Mouse (Mus musculus) stomach, embryonic 15.5 days (tissue): ENCODE results near the gene Rbfox1. TPM values are rescaled to one million over a fixed set of nuclear protein-coding genes. Genes with fewer than 3 reads are reported as not detected.

ENCODE experiments used
- ATAC-seq: fragments of 200-750 bp; cut with Nextera tagmentation; 2 replicates; pipeline ENCODE4 v1.8.0; 2017; ENCODE audit warnings: low read depth, moderate number of reproducible peaks, moderate TSS enrichment; ENCODE audit not compliant: insufficient read depth, low FRiP score
- H3K27ac ChIP-seq: fragments of 300-500 bp; sonication (generic); 2 replicates; pipeline ENCODE4 v1.5.1; 2015; ENCODE audit warnings: mild to moderate bottlenecking, inconsistent platforms
- H3K27me3 ChIP-seq: fragments of 300-500 bp; sonication (generic); replicated peaks from 2 replicates; pipeline ENCODE4 v1.6.1; 2015; ENCODE audit warnings: inconsistent platforms
- H3K36me3 ChIP-seq: fragments of 300-500 bp; sonication (generic); 2 replicates; pipeline ENCODE4 v1.6.1; 2015; ENCODE audit warnings: inconsistent platforms
- H3K4me1 ChIP-seq: fragments of 300-500 bp; sonication (generic); 2 replicates; pipeline ENCODE4 v1.6.1; 2015; ENCODE audit warnings: inconsistent platforms
- H3K4me2 ChIP-seq: fragments of 300-500 bp; sonication (generic); 2 replicates; pipeline ENCODE4 v1.6.1; 2015; ENCODE audit warnings: mild to moderate bottlenecking, inconsistent platforms
- H3K4me3 ChIP-seq: fragments of 300-500 bp; sonication (generic); replicated peaks from 2 replicates; pipeline ENCODE4 v1.5.1; 2015; ENCODE audit warnings: inconsistent platforms
- H3K9ac ChIP-seq: fragments of 300-500 bp; sonication (generic); 2 replicates; pipeline ENCODE4 v1.6.1; 2015; ENCODE audit warnings: inconsistent platforms
- H3K9me3 ChIP-seq: fragments of 300-500 bp; sonication (generic); 2 replicates; pipeline ENCODE4 v1.6.1; 2016; ENCODE audit warnings: inconsistent platforms
- WGBS: fragments of 180-500 bp; shearing (Covaris S2); methylation state at CpG from one replicate; pipeline ENCODE4 v1.1.7; 2015; 5-methylcytosine and 5-hydroxymethylcytosine counted together
- polyA plus RNA-seq: library from polyadenylated mRNA; unstranded; fragments of >200 nt; fragmentation: Nextera tagmentation; extraction: Ambion mirVana; gene quantifications from 2 replicates; pipeline ENCODE4 v1.2.1, GENCODE M21; 2015

Gene Rbfox1
- polyA plus RNA-seq, 1 experiment from 2014 or later, result 3.5 TPM

GRCm38 (mm10) chr16:6100421-6100877 is 215.3 kb downstream of the Rbfox1 start:
- Histone ChIP-seq H3K4me1 (no peaks in the 10 kb centered on the region), H3K36me3 (no peaks in the 10 kb centered on the region), H3K9ac (no peak overlapping the region), H3K4me3 (no peak overlapping the region), H3K4me2 (no peak overlapping the region), H3K9me3 (no peaks in the 10 kb centered on the region), H3K27ac (no peak overlapping the region), H3K27me3 (no peaks in the 10 kb centered on the region)
- WGBS, result 72% methylated on average over 5 of the region's 5 CpGs
- ATAC-seq, result no peak

GRCm38 (mm10) chr16:6103713-6104112 is 218.6 kb downstream of the Rbfox1 start:
- H3K9ac ChIP-seq, result no peak overlapping the region
- 75% methylated on average over 2 of the region's 2 CpGs for WGBS
- no peaks in the 10 kb centered on the region for H3K27me3 ChIP-seq
- no peak for ATAC-seq
- H3K36me3 ChIP-seq, result no peaks in the 10 kb centered on the region
- H3K4me2 ChIP-seq, result no peak overlapping the region
- H3K4me1 ChIP-seq, result no peaks in the 10 kb centered on the region
- no peak overlapping the region for H3K27ac ChIP-seq
- H3K4me3 ChIP-seq, result no peak overlapping the region
- H3K9me3 ChIP-seq, result no peaks in the 10 kb centered on the region

- no peak overlapping the region for H3K27ac ChIP-seq
- ATAC-seq, result no peak
- no peaks in the 10 kb centered on the region for H3K36me3 ChIP-seq
- H3K4me3 ChIP-seq, result no peak overlapping the region
- no peak overlapping the region for H3K9ac ChIP-seq
- WGBS, result 94% methylated on average over 3 of the region's 3 CpGs
- no peaks in the 10 kb centered on the region for H3K27me3 ChIP-seq
- H3K4me1 ChIP-seq, result no peaks in the 10 kb centered on the region
- H3K9me3 ChIP-seq, result no peaks in the 10 kb centered on the region
- H3K4me2 ChIP-seq, result no peak overlapping the region
Measured at GRCm38 (mm10) chr16:6110121-6110520, 225.0 kb downstream of the Rbfox1 start.

GRCm38 (mm10) chr16:6113836-6114475 is 228.8 kb downstream of the Rbfox1 start:
- Histone ChIP-seq H3K4me2 (no peak overlapping the region), H3K27me3 (no peaks in the 10 kb centered on the region), H3K27ac (no peak overlapping the region), H3K4me3 (no peak overlapping the region), H3K9ac (no peak overlapping the region), H3K36me3 (no peaks in the 10 kb centered on the region), H3K9me3 (no peaks in the 10 kb centered on the region), H3K4me1 (no peaks in the 10 kb centered on the region)
- WGBS, result 13% methylated on average over 5 of the region's 5 CpGs
- no peak for ATAC-seq

- no peak for ATAC-seq
- no peak overlapping the region for H3K9ac ChIP-seq
- WGBS, result 7% methylated on average over 1 of the region's 1 CpGs
- H3K4me2 ChIP-seq, result no peak overlapping the region
- H3K4me3 ChIP-seq, result no peak overlapping the region
- H3K36me3 ChIP-seq, result no peaks in the 10 kb centered on the region
- no peak overlapping the region for H3K27ac ChIP-seq
- H3K27me3 ChIP-seq, result no peaks in the 10 kb centered on the region
- no peaks in the 10 kb centered on the region for H3K9me3 ChIP-seq
- H3K4me1 ChIP-seq, result no peaks in the 10 kb centered on the region
Measured at GRCm38 (mm10) chr16:6119472-6119871, 234.3 kb downstream of the Rbfox1 start.

- Histone ChIP-seq H3K4me2 (no peak overlapping the region), H3K27ac (no peak overlapping the region), H3K4me3 (no peak overlapping the region), H3K9ac (no peak overlapping the region), H3K4me1 (no peaks in the 10 kb centered on the region), H3K9me3 (no peaks in the 10 kb centered on the region), H3K27me3 (no peaks in the 10 kb centered on the region), H3K36me3 (no peaks in the 10 kb centered on the region)
- no peak for ATAC-seq
- 80% methylated on average over 4 of the region's 4 CpGs for WGBS
Measured at GRCm38 (mm10) chr16:6121232-6121631, 236.1 kb downstream of the Rbfox1 start.

- ATAC-seq, result no peak
- Histone ChIP-seq H3K9ac (no peak overlapping the region), H3K4me3 (no peak overlapping the region), H3K27ac (no peak overlapping the region), H3K27me3 (no peaks in the 10 kb centered on the region), H3K36me3 (no peaks in the 10 kb centered on the region), H3K4me1 (no peaks in the 10 kb centered on the region), H3K9me3 (no peaks in the 10 kb centered on the region), H3K4me2 (no peak overlapping the region)
- 97% methylated on average over 22 of the region's 22 CpGs for WGBS
Measured at GRCm38 (mm10) chr16:6122859-6123258, 237.7 kb downstream of the Rbfox1 start.

GRCm38 (mm10) chr16:6128314-6128713 is 243.2 kb downstream of the Rbfox1 start:
- no peak overlapping the region for H3K9ac ChIP-seq
- ATAC-seq, result no peak
- H3K4me1 ChIP-seq, result no peaks in the 10 kb centered on the region
- no peaks in the 10 kb centered on the region for H3K27me3 ChIP-seq
- H3K9me3 ChIP-seq, result no peaks in the 10 kb centered on the region
- no peak overlapping the region for H3K4me3 ChIP-seq
- H3K4me2 ChIP-seq, result no peak overlapping the region
- H3K36me3 ChIP-seq, result no peaks in the 10 kb centered on the region
- H3K27ac ChIP-seq, result no peak overlapping the region
- 64% methylated on average over 5 of the region's 5 CpGs for WGBS

- Histone ChIP-seq H3K36me3 (no peaks in the 10 kb centered on the region), H3K27ac (no peak overlapping the region), H3K9ac (no peak overlapping the region), H3K27me3 (no peaks in the 10 kb centered on the region), H3K4me2 (no peak overlapping the region), H3K4me3 (no peak overlapping the region), H3K4me1 (no peaks in the 10 kb centered on the region), H3K9me3 (no peaks in the 10 kb centered on the region)
- no peak for ATAC-seq
- WGBS, result 77% methylated on average over 7 of the region's 7 CpGs
Measured at GRCm38 (mm10) chr16:6135016-6135415, 249.9 kb downstream of the Rbfox1 start.

GRCm38 (mm10) chr16:6139432-6139831 is 254.3 kb downstream of the Rbfox1 start:
- H3K4me1 ChIP-seq, result no peaks in the 10 kb centered on the region
- WGBS, result 81% methylated on average over 1 of the region's 1 CpGs
- H3K9me3 ChIP-seq, result no peaks in the 10 kb centered on the region
- no peak for ATAC-seq
- H3K4me2 ChIP-seq, result no peak overlapping the region
- H3K4me3 ChIP-seq, result no peak overlapping the region
- no peak overlapping the region for H3K27ac ChIP-seq
- H3K36me3 ChIP-seq, result no peaks in the 10 kb centered on the region
- no peak overlapping the region for H3K9ac ChIP-seq
- H3K27me3 ChIP-seq, result no peaks in the 10 kb centered on the region

GRCm38 (mm10) chr16:6147957-6148356 is 262.8 kb downstream of the Rbfox1 start:
- no peaks in the 10 kb centered on the region for H3K4me1 ChIP-seq
- no peak overlapping the region for H3K4me2 ChIP-seq
- no peaks in the 10 kb centered on the region for H3K36me3 ChIP-seq
- no peak for ATAC-seq
- H3K27ac ChIP-seq, result no peak overlapping the region
- no peaks in the 10 kb centered on the region for H3K9me3 ChIP-seq
- no peak overlapping the region for H3K4me3 ChIP-seq
- WGBS, result 65% methylated on average over 7 of the region's 7 CpGs
- H3K9ac ChIP-seq, result no peak overlapping the region
- H3K27me3 ChIP-seq, result no peaks in the 10 kb centered on the region

- ATAC-seq, result no peak
Measured at GRCm38 (mm10) chr16:6149345-6149744, 264.2 kb downstream of the Rbfox1 start.

GRCm38 (mm10) chr16:6155556-6155955 is 270.4 kb downstream of the Rbfox1 start:
- Histone ChIP-seq H3K27me3 (no peaks in the 10 kb centered on the region), H3K9me3 (no peaks in the 10 kb centered on the region), H3K4me3 (no peak overlapping the region), H3K4me2 (no peak overlapping the region), H3K4me1 (no peaks in the 10 kb centered on the region), H3K36me3 (no peaks in the 10 kb centered on the region), H3K9ac (no peak overlapping the region), H3K27ac (no peak overlapping the region)
- 61% methylated on average over 2 of the region's 2 CpGs for WGBS
- ATAC-seq, result no peak

More at GRCm38 (mm10) chr16:6149345-6149744, 264.2 kb downstream of the Rbfox1 start:
- Histone ChIP-seq H3K4me2 (no peak overlapping the region), H3K27me3 (no peaks in the 10 kb centered on the region), H3K4me1 (no peaks in the 10 kb centered on the region), H3K36me3 (no peaks in the 10 kb centered on the region), H3K9ac (no peak overlapping the region), H3K9me3 (no peaks in the 10 kb centered on the region), H3K4me3 (no peak overlapping the region), H3K27ac (no peak overlapping the region)
- WGBS, result 64% methylated on average over 4 of the region's 4 CpGs
